Mouse (Mus musculus) gonadal fat pad, adult 2 months (tissue): ENCODE results near the gene Coil. TPM values are rescaled to one million over a fixed set of nuclear protein-coding genes. Genes with fewer than 3 reads are reported as not detected.
"Not testable (repeated sequence)": the region's sequence is repeated elsewhere in the genome, so short reads cannot be mapped to it uniquely, and the experiment has no call there.

Source experiments
- DNase-seq: peaks from one replicate; pipeline ENCODE4 v3.0.0-alpha.2; 2012; ENCODE audit warnings: low read depth
- polyA plus RNA-seq: library from polyadenylated mRNA; depleted of rRNA; stranded (reverse); fragments of >200 nt; gene quantifications from 2 replicates; pipeline ENCODE4 v1.2.3, GENCODE M21; 2012; rRNA removed

Coil gene
- polyA plus RNA-seq, 1 experiment = 3.9 TPM

GRCm38 (mm10) chr11:89041073-89041472 lies 71.0 kb downstream of the Coil start:
- not testable (repeated sequence) for DNase-seq

Other genes starting within 250 kb of the Coil start
- gene Akap1, start 105.7 kb upstream of the Coil start, polyA plus RNA-seq = 54.1 and 56.3 TPM in 2 replicates
- 20.7 and 25.7 TPM in 2 replicates for gene Scpep1, start 14.8 kb upstream of the Coil start, polyA plus RNA-seq
- 3.6 and 4.6 TPM in 2 replicates for gene Elobl, start 3.3 kb upstream of the Coil start, polyA plus RNA-seq
- gene Trim25, start 29.1 kb downstream of the Coil start, polyA plus RNA-seq = 14.0 and 22.2 TPM in 2 replicates
- 6.6 and 7.3 TPM in 2 replicates for gene Dgke, start 96.6 kb downstream of the Coil start, polyA plus RNA-seq
- gene Gm525, start 103.6 kb downstream of the Coil start, polyA plus RNA-seq = 1.8 and 4.7 TPM in 2 replicates